Comparison of ENCODE assay signal across 9 mouse cellular contexts in the genomic region with DNA sequence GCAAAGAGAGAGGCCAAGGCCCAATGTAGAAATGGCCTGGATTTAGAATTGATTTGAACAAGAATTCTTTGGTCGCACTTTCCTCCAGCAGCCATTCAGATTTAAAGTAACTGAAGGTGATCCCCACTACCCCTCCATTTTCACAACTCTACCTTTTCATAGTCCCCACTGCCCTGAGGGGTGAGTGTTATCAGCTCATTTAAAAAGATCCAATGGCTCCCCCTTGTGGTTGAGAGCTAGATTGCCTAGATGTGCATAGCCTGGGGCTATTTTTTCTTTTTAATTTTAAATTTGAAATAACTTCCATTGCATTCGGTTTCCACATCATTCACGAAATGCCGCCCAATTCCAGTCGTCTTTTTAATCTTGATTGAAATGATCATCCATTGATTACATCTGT. TPM values are rescaled to one million over a fixed set of nuclear protein-coding genes. Genes with fewer than 3 reads are reported as not detected.
DNase-seq lines count a peak whose midpoint lies in the region; ATAC-seq and TF ChIP-seq lines count a peak whose summit lies in the region.
"Had no signal": no experiment of that assay in that cellular context is flagged by ENCODE, and none has a peak within 500 bp of the region (broad histone marks: within the 10 kb centered on the region; RNA-seq: fewer than 3 reads in every experiment).

No protein-coding gene starts in this region.

- no peak for TF ChIP-seq EP300 in liver, postnatal 0 days (IDR thresholded peaks at IDR 0.05; ENCODE audit: low read depth)

- H3K9ac ChIP-seq in hindbrain, postnatal 0 days (replicated peaks; ENCODE audit: low read length): no peak overlapping the region
- no peak overlapping the region for H3K9ac ChIP-seq in hindbrain, embryonic 16.5 days (ENCODE audit: low read depth, low read length)
- no peak overlapping the region for H3K9ac ChIP-seq in liver, postnatal 0 days (replicated peaks)
- no peak overlapping the region for H3K9ac ChIP-seq in intestine, embryonic 16.5 days (ENCODE audit: low read depth, low read length)
- H3K9ac ChIP-seq: embryonic facial prominence, embryonic 12.5 days had no signal

- 53% methylated on average over 5 of the region's 5 CpGs for WGBS in hindbrain, postnatal 0 days
- WGBS in hindbrain, embryonic 16.5 days: 52% methylated on average over 5 of the region's 5 CpGs
- 46% methylated on average over 5 of the region's 5 CpGs for WGBS in liver, postnatal 0 days (ENCODE audit: insufficient replicate concordance)
- 45% methylated on average over 5 of the region's 5 CpGs for WGBS in intestine, embryonic 16.5 days

- no peaks in the 10 kb centered on the region for H3K9me3 ChIP-seq in hindbrain, postnatal 0 days (ENCODE audit: low read length)
- H3K9me3 ChIP-seq in hindbrain, embryonic 16.5 days (ENCODE audit: control insufficient read depth, low read length): no peaks in the 10 kb centered on the region
- H3K9me3 ChIP-seq in liver, postnatal 0 days (ENCODE audit: low read length): no peaks in the 10 kb centered on the region
- no peaks in the 10 kb centered on the region for H3K9me3 ChIP-seq in intestine, embryonic 16.5 days (ENCODE audit: control insufficient read depth, low read length)
- H3K9me3 ChIP-seq: embryonic facial prominence, embryonic 12.5 days had no signal

- H3K4me1 ChIP-seq in hindbrain, postnatal 0 days (ENCODE audit: insufficient read depth, low read length): no peaks in the 10 kb centered on the region
- H3K4me1 ChIP-seq in hindbrain, embryonic 16.5 days (ENCODE audit: control insufficient read depth, insufficient read depth, low read depth, low read length): no peaks in the 10 kb centered on the region
- H3K4me1 ChIP-seq in liver, postnatal 0 days (ENCODE audit: insufficient read depth): no peaks in the 10 kb centered on the region
- no peaks in the 10 kb centered on the region for H3K4me1 ChIP-seq in intestine, embryonic 16.5 days (ENCODE audit: control insufficient read depth, insufficient read depth, low read length)
- H3K4me1 ChIP-seq: embryonic facial prominence, embryonic 12.5 days had no signal

- no peak overlapping the region for H3K27ac ChIP-seq in hindbrain, postnatal 0 days
- no peak overlapping the region for H3K27ac ChIP-seq in hindbrain, embryonic 16.5 days (ENCODE audit: low read depth, low read length)
- H3K27ac ChIP-seq in liver, postnatal 0 days (ENCODE audit: low read depth): no peak overlapping the region
- no peak overlapping the region for H3K27ac ChIP-seq in intestine, embryonic 16.5 days (ENCODE audit: low read length)
- H3K27ac ChIP-seq: embryonic facial prominence, embryonic 12.5 days had no signal

- no peak overlapping the region for H3K4me3 ChIP-seq in hindbrain, postnatal 0 days (ENCODE audit: low read length)
- H3K4me3 ChIP-seq in hindbrain, embryonic 16.5 days (ENCODE audit: low read length): no peak overlapping the region
- H3K4me3 ChIP-seq in liver, postnatal 0 days (ENCODE audit: low read depth, low read length): no peak overlapping the region
- H3K4me3 ChIP-seq in intestine, embryonic 16.5 days (ENCODE audit: low read length): no peak overlapping the region
- H3K4me3 ChIP-seq: embryonic facial prominence, embryonic 12.5 days had no signal

- ATAC-seq in hindbrain, postnatal 0 days: no peak
- no peak for ATAC-seq in hindbrain, embryonic 16.5 days
- ATAC-seq in common myeloid progenitor, adult 5-6 weeks (replicated peaks; ENCODE audit: low read depth, poor library complexity, severe bottlenecking): peak; percentile 72; the same call in 1 of the 2 replicates
- no peak for ATAC-seq in liver, postnatal 0 days
- ATAC-seq in intestine, embryonic 16.5 days: no peak

- peak; percentile 63 for DNase-seq in hindbrain, postnatal 0 days (ENCODE audit: low spot score)
- DNase-seq in A20 (ENCODE audit: low read depth, low spot score) (peak; percentile 64), MEL-GATA-1-ER (ENCODE audit: extremely low read depth, low read depth) (peak; percentile 30)
- peak; percentile 21 for DNase-seq in liver, postnatal 0 days
- no peak for DNase-seq in spleen, postnatal 14 days (ENCODE audit: low spot score in 2 of 2)

- no peak overlapping the region for H3K4me2 ChIP-seq in hindbrain, postnatal 0 days (ENCODE audit: low read depth, low read length)
- H3K4me2 ChIP-seq in hindbrain, embryonic 16.5 days (ENCODE audit: low read length): no peak overlapping the region
- H3K4me2 ChIP-seq in liver, postnatal 0 days (ENCODE audit: low read depth, low read length): no peak overlapping the region
- H3K4me2 ChIP-seq in intestine, embryonic 16.5 days (ENCODE audit: low read depth, low read length): no peak overlapping the region
- H3K4me2 ChIP-seq: embryonic facial prominence, embryonic 12.5 days had no signal

- H3K36me3 ChIP-seq in hindbrain, postnatal 0 days (ENCODE audit: insufficient read depth, low read length): no peaks in the 10 kb centered on the region
- H3K36me3 ChIP-seq in hindbrain, embryonic 16.5 days (ENCODE audit: control insufficient read depth, insufficient read depth, low read length): no peaks in the 10 kb centered on the region
- no peaks in the 10 kb centered on the region for H3K36me3 ChIP-seq in liver, postnatal 0 days (replicated peaks; ENCODE audit: insufficient read depth, low read length)
- no peaks in the 10 kb centered on the region for H3K36me3 ChIP-seq in intestine, embryonic 16.5 days (ENCODE audit: control insufficient read depth, insufficient read depth, low read length)
- H3K36me3 ChIP-seq: embryonic facial prominence, embryonic 12.5 days had no signal

- no peaks in the 10 kb centered on the region for H3K27me3 ChIP-seq in hindbrain, postnatal 0 days (ENCODE audit: insufficient read depth, low read length)
- H3K27me3 ChIP-seq in hindbrain, embryonic 16.5 days (replicated peaks; ENCODE audit: control insufficient read depth, insufficient read depth, low read length): no peaks in the 10 kb centered on the region
- H3K27me3 ChIP-seq in liver, postnatal 0 days (ENCODE audit: insufficient read depth, low read length): no peaks in the 10 kb centered on the region
- H3K27me3 ChIP-seq in intestine, embryonic 16.5 days (replicated peaks; ENCODE audit: control insufficient read depth, insufficient read depth, low read length): no peaks in the 10 kb centered on the region
- H3K27me3 ChIP-seq: embryonic facial prominence, embryonic 12.5 days had no signal

- peak; percentile 69 for TF ChIP-seq CTCF in hindbrain, postnatal 0 days (IDR thresholded peaks at IDR 0.05; ENCODE audit: low read depth)
- TF ChIP-seq CTCF in liver, postnatal 0 days (IDR thresholded peaks at IDR 0.05; ENCODE audit: low read depth): peak; percentile 65

RNA-seq across cellular contexts. Expression of gene Slc35g1, which starts 33.5 kb away (rescaled TPM):
- total RNA-seq in hindbrain, postnatal 0 days (2014; rRNA removed): 2.0 and 3.2 TPM in 2 replicates
- 1.4 and 1.5 TPM in 2 replicates for polyA plus RNA-seq in hindbrain, postnatal 0 days (2015; fragmentation: Nextera tagmentation; extraction: Ambion mirVana)
- polyA plus RNA-seq in hindbrain, embryonic 16.5 days (2015; fragmentation: Nextera tagmentation; extraction: Ambion mirVana): 0.99 and 1.3 TPM in 2 replicates
- total RNA-seq in common myeloid progenitor, adult 5-6 weeks (2017): 10.4 and 14.4 TPM in 2 replicates
- polyA plus RNA-seq in liver, postnatal 0 days (2015; fragmentation: Nextera tagmentation; extraction: Ambion mirVana): 6.4 and 7.2 TPM in 2 replicates
- 7.0 and 7.1 TPM in 2 replicates for polyA plus RNA-seq in intestine, embryonic 16.5 days (2015; fragmentation: Nextera tagmentation; extraction: Ambion mirVana)

RNA-seq across cellular contexts. Expression of gene Plce1, which starts 51.6 kb away (rescaled TPM):
- 10.0 TPM in 2 replicates for total RNA-seq in hindbrain, postnatal 0 days (2014; rRNA removed)
- 5.2 and 5.7 TPM in 2 replicates for polyA plus RNA-seq in hindbrain, postnatal 0 days (2015; fragmentation: Nextera tagmentation; extraction: Ambion mirVana)
- polyA plus RNA-seq in hindbrain, embryonic 16.5 days (2015; fragmentation: Nextera tagmentation; extraction: Ambion mirVana): 3.0 and 4.3 TPM in 2 replicates
- not detected in 2 replicates for total RNA-seq in common myeloid progenitor, adult 5-6 weeks (2017)
- polyA plus RNA-seq in liver, postnatal 0 days (2015; fragmentation: Nextera tagmentation; extraction: Ambion mirVana): 0.60 and 0.77 TPM in 2 replicates
- polyA plus RNA-seq in intestine, embryonic 16.5 days (2015; fragmentation: Nextera tagmentation; extraction: Ambion mirVana): 4.9 and 5.7 TPM in 2 replicates

Comparison
In these comparisons a context has a peak if more than half of its experiments do, and no peak if none do; other contexts are left out.
1. DNase-seq: peak in hindbrain, postnatal 0 days (single experiment), A20 (single experiment), MEL-GATA-1-ER (single experiment) and liver, postnatal 0 days (single experiment); none in spleen, postnatal 14 days (0 of 2).